Mouse (Mus musculus) embryonic facial prominence, embryonic 12.5 days (tissue): ENCODE measurements around the gene Cd7. TPM values are rescaled to one million over a fixed set of nuclear protein-coding genes. Genes with fewer than 3 reads are reported as not detected.

Experiments
- ATAC-seq: fragments of 200-750 bp; cut with Nextera tagmentation; 2 replicates; pipeline ENCODE4 v1.8.0; 2017; ENCODE audit not compliant: insufficient number of reproducible peaks, insufficient read depth, low FRiP score, low TSS enrichment
- H3K27ac ChIP-seq: fragments of 300-500 bp; sonication (generic); 2 replicates; pipeline ENCODE4 v1.5.1; 2016; ENCODE audit warnings: mild to moderate bottlenecking
- H3K27me3 ChIP-seq: fragments of 300-500 bp; sonication (generic); 2 replicates; pipeline ENCODE4 v1.6.1; 2016; ENCODE audit warnings: mild to moderate bottlenecking, moderate library complexity
- H3K36me3 ChIP-seq: fragments of 300-500 bp; sonication (generic); 2 replicates; pipeline ENCODE4 v1.6.1; 2016; ENCODE audit warnings: mild to moderate bottlenecking
- H3K4me1 ChIP-seq: fragments of 300-500 bp; sonication (generic); 2 replicates; pipeline ENCODE4 v1.6.1; 2016
- H3K4me2 ChIP-seq: fragments of 300-500 bp; sonication (generic); replicated peaks from 2 replicates; pipeline ENCODE4 v1.6.1; 2016; ENCODE audit warnings: mild to moderate bottlenecking, moderate library complexity
- H3K4me3 ChIP-seq: fragments of 300-500 bp; sonication (generic); 2 replicates; pipeline ENCODE4 v1.5.1; 2016; ENCODE audit warnings: mild to moderate bottlenecking
- H3K9ac ChIP-seq: fragments of 300-500 bp; sonication (generic); 2 replicates; pipeline ENCODE4 v1.6.1; 2016; ENCODE audit warnings: mild to moderate bottlenecking, moderate library complexity
- H3K9me3 ChIP-seq: fragments of 300-500 bp; sonication (generic); 2 replicates; pipeline ENCODE4 v1.6.1; 2016; ENCODE audit warnings: mild to moderate bottlenecking, moderate library complexity
- WGBS: fragments of 180-500 bp; shearing (Covaris S2); methylation state at CpG from one replicate; pipeline ENCODE4 v1.1.7; 2016; 5-methylcytosine and 5-hydroxymethylcytosine counted together
- polyA plus RNA-seq: library from polyadenylated mRNA; unstranded; fragments of >200 nt; fragmentation: Nextera tagmentation; extraction: Ambion mirVana; gene quantifications from 2 replicates; pipeline ENCODE4 v1.2.1, GENCODE M21; 2016

Gene Cd7
- polyA plus RNA-seq, 1 experiment from 2014 or later, result 0.38 TPM

- H3K27me3 ChIP-seq, result no peaks in the 10 kb centered on the region
- H3K4me1 ChIP-seq, result peaks cover 30% of the 10 kb centered on the region
- H3K27ac ChIP-seq, result no peak overlapping the region
- H3K4me3 ChIP-seq, result peak overlapping the region; percentile 99
- 40% methylated on average over 1 of the region's 1 CpGs for WGBS
- H3K36me3 ChIP-seq, result peaks cover 13% of the 10 kb centered on the region; the same call in 1 of the 2 replicates
- peak overlapping the region; percentile 100 for H3K9ac ChIP-seq
- no peak for ATAC-seq
- peak overlapping the region; percentile 95 for H3K4me2 ChIP-seq
- no peaks in the 10 kb centered on the region for H3K9me3 ChIP-seq
Measured at GRCm38 (mm10) chr11:120989523-120989922, 49.7 kb downstream of the Cd7 start.

GRCm38 (mm10) chr11:120988410-120988809 is 50.8 kb downstream of the Cd7 start:
- ATAC-seq, result no peak
- peaks cover 20% of the 10 kb centered on the region for H3K36me3 ChIP-seq
- peak overlapping the region; percentile 95 for H3K4me2 ChIP-seq
- H3K9me3 ChIP-seq, result no peaks in the 10 kb centered on the region
- H3K4me3 ChIP-seq, result peak overlapping the region; percentile 99; the same call in 1 of the 2 replicates
- H3K27ac ChIP-seq, result no peak overlapping the region
- H3K9ac ChIP-seq, result no peak overlapping the region
- no peaks in the 10 kb centered on the region for H3K27me3 ChIP-seq
- peaks cover 30% of the 10 kb centered on the region for H3K4me1 ChIP-seq
- 87% methylated on average over 4 of the region's 4 CpGs for WGBS

- Histone ChIP-seq H3K27me3 (no peaks in the 10 kb centered on the region), H3K4me2 (no peak overlapping the region), H3K27ac (no peak overlapping the region), H3K4me1 (peaks cover 30% of the 10 kb centered on the region), H3K9me3 (no peaks in the 10 kb centered on the region), H3K4me3 (no peak overlapping the region), H3K36me3 (peaks cover 28% of the 10 kb centered on the region), H3K9ac (no peak overlapping the region)
- WGBS, result 91% methylated on average over 3 of the region's 3 CpGs
- ATAC-seq, result no peak
Measured at GRCm38 (mm10) chr11:120987608-120988007, 51.6 kb downstream of the Cd7 start.

Other genes starting within 250 kb of the Cd7 start
- gene Dus1l, start 243.0 kb downstream of the Cd7 start, polyA plus RNA-seq, result 66.1 and 70.5 TPM in 2 replicates
- 74.2 and 77.0 TPM in 2 replicates for gene Fasn, start 214.9 kb downstream of the Cd7 start, polyA plus RNA-seq
- gene Ccdc57, start 106.5 kb downstream of the Cd7 start, polyA plus RNA-seq, result 7.2 and 7.5 TPM in 2 replicates
- gene Slc16a3, start 90.9 kb downstream of the Cd7 start, polyA plus RNA-seq, result 46.2 and 46.9 TPM in 2 replicates
- gene Csnk1d, start 48.1 kb downstream of the Cd7 start, polyA plus RNA-seq, result 159 and 160 TPM in 2 replicates
- not detected in 2 replicates for gene Sectm1b, start 24.2 kb upstream of the Cd7 start, polyA plus RNA-seq
- not detected in 2 replicates for gene Sectm1a, start 41.8 kb upstream of the Cd7 start, polyA plus RNA-seq
- gene Tex19.2, start 79.3 kb upstream of the Cd7 start, polyA plus RNA-seq, result 0.08 TPM in 1 of 2 replicates, not detected in the other
- not detected in 2 replicates for gene Tex19.1, start 106.7 kb upstream of the Cd7 start, polyA plus RNA-seq
- gene Uts2r, start 120.9 kb upstream of the Cd7 start, polyA plus RNA-seq, result 0.22 TPM in 2 replicates
- 10.4 and 10.5 TPM in 2 replicates for gene Hexdc, start 165.0 kb upstream of the Cd7 start, polyA plus RNA-seq
- 22.1 and 22.9 TPM in 2 replicates for gene Ogfod3, start 165.3 kb upstream of the Cd7 start, polyA plus RNA-seq
- gene Cybc1, start 189.9 kb upstream of the Cd7 start, polyA plus RNA-seq, result 37.9 and 38.9 TPM in 2 replicates
- 63.1 and 70.0 TPM in 2 replicates for gene Narf, start 197.8 kb upstream of the Cd7 start, polyA plus RNA-seq
- gene Foxk2, start 220.6 kb upstream of the Cd7 start, polyA plus RNA-seq, result 10.6 and 10.8 TPM in 2 replicates